Mouse (Mus musculus) E14TG2a.4 (cell line): Measurements from ENCODE around the gene Haus8.
"Not testable (repeated sequence)": the region's sequence is repeated elsewhere in the genome, so short reads cannot be mapped to it uniquely, and the experiment has no call there.

Source experiments
- H3K27me3 ChIP-seq: 2 replicates; pipeline ENCODE4 v1.6.1; 2014; ENCODE audit warnings: low read length, control low read depth; ENCODE audit not compliant: insufficient read depth
- H3K36me3 ChIP-seq: 2 replicates; pipeline ENCODE4 v1.6.1; 2014; ENCODE audit warnings: low read length, control low read depth; ENCODE audit not compliant: insufficient read depth
- H3K4me1 ChIP-seq: replicated peaks from 2 replicates; pipeline ENCODE4 v1.6.1; 2014; ENCODE audit warnings: low read depth, low read length, control low read depth
- H3K4me3 ChIP-seq: replicated peaks from 2 replicates; pipeline ENCODE4 v1.5.1; 2014; ENCODE audit warnings: mild to moderate bottlenecking, low read length
- H3K9me3 ChIP-seq: 2 replicates; pipeline ENCODE4 v1.6.1; 2014; ENCODE audit warnings: low read length, control low read depth
- CTCF ChIP-seq: conservative IDR thresholded peaks from 2 replicates; pipeline ENCODE4 v1.5.1; 2014; ENCODE audit warnings: low read length
- NANOG ChIP-seq: IDR thresholded peaks from 2 replicates; pipeline ENCODE4 v1.6.1; 2014; ENCODE audit warnings: borderline replicate concordance, low read length, mixed read lengths
- POU5F1 ChIP-seq: IDR thresholded peaks from 2 replicates; pipeline ENCODE4 v1.6.1; 2014; ENCODE audit warnings: low read length, borderline replicate concordance

Gene Haus8

DNA sequence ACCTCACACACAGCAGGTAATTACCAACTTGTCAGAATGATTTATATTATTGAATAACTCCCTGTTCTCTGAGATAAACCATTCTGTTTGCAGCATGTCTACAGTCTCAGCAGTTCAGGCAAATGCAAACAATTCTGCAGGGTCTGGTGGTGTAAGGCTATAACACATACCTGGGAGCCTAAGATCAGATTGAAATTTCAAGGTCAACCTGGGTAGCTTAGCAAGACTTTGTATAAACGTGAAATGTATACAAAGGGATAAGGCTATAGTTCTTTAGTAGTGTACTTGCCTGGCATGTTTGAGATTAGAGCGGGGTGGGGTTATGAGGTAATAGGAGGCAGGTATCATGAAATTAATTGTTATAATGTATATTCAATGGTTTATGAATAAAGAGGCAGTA lies 30.0 kb downstream of the Haus8 start:
- H3K36me3 ChIP-seq = no peaks in the 10 kb centered on the region
- no peaks in the 10 kb centered on the region for H3K9me3 ChIP-seq
- no peak overlapping the region for H3K4me3 ChIP-seq
- H3K4me1 ChIP-seq = no peaks in the 10 kb centered on the region
- H3K27me3 ChIP-seq = no peaks in the 10 kb centered on the region
- TF ChIP-seq NANOG = no peak
- no peak for TF ChIP-seq POU5F1
- TF ChIP-seq CTCF = no peak

- H3K4me1 ChIP-seq = no peaks in the 10 kb centered on the region
- H3K36me3 ChIP-seq = no peaks in the 10 kb centered on the region
- no peak for TF ChIP-seq POU5F1
- peak; percentile 25 for TF ChIP-seq CTCF
- no peak for TF ChIP-seq NANOG
- no peak overlapping the region for H3K4me3 ChIP-seq
- H3K27me3 ChIP-seq = no peaks in the 10 kb centered on the region
- H3K9me3 ChIP-seq = peaks cover 8% of the 10 kb centered on the region; the same call in 1 of the 2 replicates
These were observed 48.2 kb downstream of the Haus8 start for GRCm38 (mm10) chr8:71224560-71224959.

GRCm38 (mm10) chr8:71214266-71214665 lies 58.5 kb downstream of the Haus8 start:
- not testable (repeated sequence) for H3K27me3 ChIP-seq, H3K9me3 ChIP-seq, H3K36me3 ChIP-seq, H3K4me1 ChIP-seq, H3K4me3 ChIP-seq

DNA sequence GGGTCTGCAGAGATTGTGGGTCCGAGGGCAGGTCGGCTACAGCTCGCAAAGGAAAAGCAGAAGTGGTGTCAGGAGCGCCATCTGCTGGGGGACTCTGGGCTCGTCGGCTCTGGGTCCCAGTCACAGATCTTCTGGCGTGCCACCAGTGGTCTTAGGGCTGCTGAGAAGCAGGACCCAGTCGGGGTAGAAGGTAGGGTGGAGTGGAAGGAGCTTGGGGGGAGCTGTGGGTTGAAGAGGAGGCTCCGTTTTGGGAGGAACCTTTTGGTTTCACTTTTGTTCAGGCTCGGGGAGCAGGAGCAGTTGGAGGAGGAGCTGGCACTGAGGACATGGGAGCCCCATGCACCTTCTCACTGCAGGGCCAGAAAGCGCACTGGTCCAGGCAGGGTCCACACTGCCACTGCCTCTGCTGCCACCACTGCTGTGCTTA lies 67.2 kb downstream of the Haus8 start:
- not testable (repeated sequence) for H3K9me3 ChIP-seq, H3K4me1 ChIP-seq, H3K36me3 ChIP-seq, H3K27me3 ChIP-seq, H3K4me3 ChIP-seq
